Mouse (Mus musculus) hindbrain, embryonic 15.5 days (tissue): Measurements from ENCODE around the gene Proser2. TPM values are rescaled to one million over a fixed set of nuclear protein-coding genes. Genes with fewer than 3 reads are reported as not detected.

Source experiments
- ATAC-seq: fragments of 200-750 bp; cut with Nextera tagmentation; 2 replicates; pipeline ENCODE4 v1.8.0; 2017; ENCODE audit warnings: low read depth, moderate number of reproducible peaks, moderate TSS enrichment; ENCODE audit not compliant: low FRiP score
- H3K27ac ChIP-seq: fragments of 300-500 bp; sonication (generic); replicated peaks from 2 replicates; pipeline ENCODE4 v1.5.1; 2015; ENCODE audit warnings: mild to moderate bottlenecking, inconsistent platforms
- H3K27me3 ChIP-seq: fragments of 300-500 bp; sonication (generic); 2 replicates; pipeline ENCODE4 v1.6.1; 2015; ENCODE audit warnings: control low read depth, inconsistent platforms
- H3K36me3 ChIP-seq: fragments of 300-500 bp; sonication (generic); 2 replicates; pipeline ENCODE4 v1.6.1; 2015; ENCODE audit warnings: control low read depth, inconsistent platforms
- H3K4me1 ChIP-seq: fragments of 300-500 bp; sonication (generic); replicated peaks from 2 replicates; pipeline ENCODE4 v1.6.1; 2015; ENCODE audit warnings: control low read depth, inconsistent platforms
- H3K4me2 ChIP-seq: fragments of 300-500 bp; sonication (generic); 2 replicates; pipeline ENCODE4 v1.6.1; 2015; ENCODE audit warnings: moderate library complexity, mild to moderate bottlenecking, inconsistent platforms
- H3K4me3 ChIP-seq: fragments of 300-500 bp; sonication (generic); 2 replicates; pipeline ENCODE4 v1.5.1; 2015; ENCODE audit warnings: mild to moderate bottlenecking, inconsistent platforms
- H3K9ac ChIP-seq: fragments of 300-500 bp; sonication (generic); 2 replicates; pipeline ENCODE4 v1.6.1; 2015; ENCODE audit warnings: inconsistent platforms
- H3K9me3 ChIP-seq: fragments of 300-500 bp; sonication (generic); 2 replicates; pipeline ENCODE4 v1.6.1; 2016; ENCODE audit warnings: control low read depth, inconsistent platforms
- WGBS: fragments of 180-500 bp; shearing (Covaris S2); methylation state at CpG from one replicate; pipeline ENCODE4 v1.1.7; 2015; 5-methylcytosine and 5-hydroxymethylcytosine counted together
- polyA plus RNA-seq: library from polyadenylated mRNA; unstranded; fragments of >200 nt; fragmentation: Nextera tagmentation; extraction: Ambion mirVana; gene quantifications from 2 replicates; pipeline ENCODE4 v1.2.1, GENCODE M21; 2015

The Proser2 gene
- polyA plus RNA-seq, 1 experiment from 2014 or later = 10.1 TPM

DNA sequence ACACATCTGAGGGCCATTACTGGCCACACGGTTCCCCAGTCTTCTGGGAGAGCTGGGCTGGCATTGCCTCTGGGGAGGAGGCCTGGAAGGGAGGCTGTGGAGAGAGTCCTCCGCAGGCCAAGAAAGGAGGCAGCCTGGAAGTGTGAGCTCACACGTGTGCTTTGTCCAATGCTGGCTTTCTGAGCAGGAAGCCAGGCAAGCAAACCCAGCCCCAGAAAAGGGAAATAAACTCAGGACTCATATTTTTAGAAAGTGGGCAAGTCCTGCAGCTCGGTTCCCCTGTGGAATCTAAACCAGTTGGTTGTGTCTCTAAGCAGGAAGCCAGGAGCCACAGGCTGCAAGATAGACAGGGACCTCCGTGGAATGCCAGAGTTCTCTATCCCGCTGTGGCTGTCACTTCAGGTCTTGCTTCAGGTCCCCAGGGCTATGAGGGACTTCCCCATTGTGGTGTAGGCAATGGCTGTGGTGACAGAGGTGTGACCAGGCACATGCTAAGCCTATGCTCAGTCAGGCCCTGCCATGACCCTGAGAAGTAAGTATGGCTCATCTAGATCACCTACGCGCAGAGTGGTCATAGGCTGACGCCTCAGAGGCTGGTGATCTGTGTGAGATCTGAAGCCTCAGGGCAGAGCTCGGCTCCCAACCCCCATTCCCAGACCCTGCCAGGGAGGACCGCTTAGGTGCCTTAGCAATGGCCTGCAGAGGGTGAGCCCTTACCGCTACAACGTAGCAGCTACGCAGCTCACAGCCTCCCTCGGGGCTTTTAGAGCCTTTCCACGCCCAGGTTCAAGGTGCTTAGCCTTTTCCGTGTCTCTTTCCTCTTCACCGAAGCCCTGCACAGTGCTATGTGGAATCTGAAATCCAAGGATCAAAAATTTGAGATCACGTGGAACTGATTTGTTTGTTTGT, 44.1 kb downstream of the Proser2 start:
- Histone ChIP-seq H3K9me3 (no peaks in the 10 kb centered on the region), H3K4me3 (no peak overlapping the region), H3K27me3 (no peaks in the 10 kb centered on the region), H3K27ac (no peak overlapping the region), H3K9ac (no peak overlapping the region), H3K36me3 (no peaks in the 10 kb centered on the region), H3K4me1 (no peaks in the 10 kb centered on the region), H3K4me2 (no peak overlapping the region)
- no peak for ATAC-seq
- WGBS = 85% methylated on average over 19 of the region's 19 CpGs

DNA sequence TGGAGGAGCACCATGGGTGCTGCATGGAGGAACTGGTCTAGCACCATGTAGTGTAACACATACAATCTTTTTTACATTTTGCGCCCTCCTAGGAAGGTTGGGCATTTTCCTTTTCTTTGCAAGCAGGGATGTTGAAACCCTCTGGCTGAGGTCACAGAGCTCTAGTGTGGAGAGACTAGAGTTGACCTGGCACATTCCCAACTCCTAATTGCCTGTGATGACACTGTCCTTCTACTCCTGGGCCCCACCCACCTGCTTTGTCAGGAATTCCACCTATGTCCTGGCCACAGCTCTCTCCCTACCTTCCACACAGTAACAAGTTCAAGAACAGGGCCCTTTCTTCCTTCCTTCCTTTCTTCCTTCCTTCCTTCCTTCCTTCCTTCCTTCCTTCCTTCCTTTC, 46.3 kb downstream of the Proser2 start:
- Histone ChIP-seq H3K4me3 (no peak overlapping the region), H3K4me2 (no peak overlapping the region), H3K27ac (no peak overlapping the region), H3K27me3 (no peaks in the 10 kb centered on the region), H3K36me3 (no peaks in the 10 kb centered on the region), H3K9me3 (no peaks in the 10 kb centered on the region), H3K9ac (no peak overlapping the region), H3K4me1 (no peaks in the 10 kb centered on the region)
- 95% methylated on average over 1 of the region's 1 CpGs for WGBS
- ATAC-seq = no peak

DNA sequence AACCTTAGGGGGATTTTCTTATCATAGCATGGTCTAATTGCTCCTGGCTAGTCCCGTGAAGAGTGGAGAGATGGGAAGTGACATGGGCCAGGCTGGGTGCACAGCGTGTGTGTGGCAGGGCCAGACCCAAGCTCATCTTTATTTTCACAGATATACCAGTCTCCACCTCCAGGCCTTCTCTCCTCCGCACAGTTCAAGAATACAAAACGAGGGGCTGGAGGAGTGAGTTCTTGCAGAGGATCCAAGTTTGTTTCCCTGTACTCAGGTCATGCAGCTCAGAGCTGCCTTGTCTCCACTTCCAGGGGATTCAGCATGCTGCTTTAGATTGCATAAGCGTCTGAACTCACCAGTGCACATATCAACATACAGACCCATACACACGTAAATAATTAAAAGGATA, 47.4 kb downstream of the Proser2 start:
- H3K36me3 ChIP-seq = no peaks in the 10 kb centered on the region
- no peak overlapping the region for H3K9ac ChIP-seq
- no peaks in the 10 kb centered on the region for H3K27me3 ChIP-seq
- no peaks in the 10 kb centered on the region for H3K4me1 ChIP-seq
- H3K27ac ChIP-seq = no peak overlapping the region
- WGBS = 87% methylated on average over 6 of the region's 6 CpGs
- no peaks in the 10 kb centered on the region for H3K9me3 ChIP-seq
- no peak for ATAC-seq
- no peak overlapping the region for H3K4me2 ChIP-seq
- H3K4me3 ChIP-seq = no peak overlapping the region

- Histone ChIP-seq H3K9me3 (no peaks in the 10 kb centered on the region), H3K4me1 (no peaks in the 10 kb centered on the region), H3K4me2 (no peak overlapping the region), H3K27me3 (no peaks in the 10 kb centered on the region), H3K36me3 (no peaks in the 10 kb centered on the region), H3K27ac (no peak overlapping the region), H3K9ac (no peak overlapping the region), H3K4me3 (no peak overlapping the region)
- 67% methylated on average over 8 of the region's 8 CpGs for WGBS
- ATAC-seq = no peak
Observed at GRCm38 (mm10) chr2:6081108-6081507, 48.9 kb downstream of the Proser2 start.

- ATAC-seq = no peak
- Histone ChIP-seq H3K36me3 (no peaks in the 10 kb centered on the region), H3K4me2 (no peak overlapping the region), H3K9me3 (no peaks in the 10 kb centered on the region), H3K27ac (no peak overlapping the region), H3K9ac (no peak overlapping the region), H3K4me3 (no peak overlapping the region), H3K27me3 (no peaks in the 10 kb centered on the region), H3K4me1 (no peaks in the 10 kb centered on the region)
- WGBS = 89% methylated on average over 1 of the region's 1 CpGs
Observed at GRCm38 (mm10) chr2:6080037-6080436, 50.0 kb downstream of the Proser2 start.

DNA sequence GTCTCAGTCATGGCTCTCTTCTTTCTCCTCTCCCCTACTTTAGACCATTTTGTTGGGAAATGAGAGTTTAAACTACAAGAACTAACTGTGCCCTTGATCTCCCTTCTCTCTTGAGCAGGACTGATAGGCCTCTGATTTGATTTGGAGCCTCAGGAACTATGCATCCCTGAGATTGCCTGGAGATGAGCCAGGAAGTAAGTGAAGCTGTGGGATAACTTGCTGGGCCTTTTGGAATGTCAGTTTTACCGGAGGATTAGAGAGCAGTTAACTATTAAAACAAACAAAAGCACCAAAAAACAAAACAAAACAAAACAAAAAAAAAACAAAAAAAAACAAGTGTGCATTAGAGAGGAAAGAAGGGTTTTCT, 54.5 kb downstream of the Proser2 start:
- Histone ChIP-seq H3K27ac (no peak overlapping the region), H3K4me3 (no peak overlapping the region), H3K36me3 (no peaks in the 10 kb centered on the region), H3K27me3 (no peaks in the 10 kb centered on the region), H3K9ac (no peak overlapping the region), H3K9me3 (no peaks in the 10 kb centered on the region), H3K4me2 (no peak overlapping the region), H3K4me1 (no peaks in the 10 kb centered on the region)
- WGBS = 54% methylated on average over 1 of the region's 1 CpGs
- no peak for ATAC-seq

- H3K27me3 ChIP-seq = no peaks in the 10 kb centered on the region
- whole genome bisulfite sequencing = 80% methylated on average over 10 of the region's 10 CpGs
- no peak overlapping the region for H3K4me3 ChIP-seq
- H3K9me3 ChIP-seq = no peaks in the 10 kb centered on the region
- H3K36me3 ChIP-seq = no peaks in the 10 kb centered on the region
- no peak overlapping the region for H3K27ac ChIP-seq
- no peaks in the 10 kb centered on the region for H3K4me1 ChIP-seq
- H3K9ac ChIP-seq = no peak overlapping the region
- no peak overlapping the region for H3K4me2 ChIP-seq
- ATAC-seq = no peak
Observed at GRCm38 (mm10) chr2:6074891-6075529, 55.0 kb downstream of the Proser2 start.

DNA sequence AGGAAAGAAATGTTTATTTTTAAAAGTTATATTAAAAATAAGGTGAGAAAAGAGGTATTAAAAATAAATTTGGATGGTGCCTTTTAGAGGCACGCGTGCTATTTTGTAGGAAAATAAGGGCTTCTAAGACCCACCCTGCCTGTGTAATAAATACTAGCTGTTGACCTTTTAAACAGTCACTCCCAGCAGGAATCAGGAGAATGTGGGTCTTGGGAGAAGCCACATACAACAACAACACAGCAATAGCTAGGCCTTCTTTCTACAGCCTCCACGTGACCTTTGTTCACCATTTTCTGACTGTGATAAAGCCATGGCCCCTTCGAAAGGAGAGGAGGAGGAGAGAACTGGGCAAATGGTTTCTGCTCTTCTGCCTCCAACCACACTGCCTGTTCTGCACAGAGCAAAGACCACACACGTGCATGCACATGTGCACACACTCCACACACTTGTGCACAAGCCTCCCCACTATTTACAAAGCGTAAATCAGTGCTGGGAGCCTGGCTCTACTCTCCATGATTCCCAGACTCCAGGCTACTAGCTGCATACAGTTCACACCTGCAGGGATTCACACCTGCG, 57.2 kb downstream of the Proser2 start:
- Histone ChIP-seq H3K27ac (no peak overlapping the region), H3K36me3 (no peaks in the 10 kb centered on the region), H3K27me3 (no peaks in the 10 kb centered on the region), H3K9me3 (no peaks in the 10 kb centered on the region), H3K9ac (no peak overlapping the region), H3K4me1 (no peaks in the 10 kb centered on the region), H3K4me2 (no peak overlapping the region), H3K4me3 (no peak overlapping the region)
- no peak for ATAC-seq
- WGBS = 85% methylated on average over 7 of the region's 7 CpGs

- Histone ChIP-seq H3K9me3 (no peaks in the 10 kb centered on the region), H3K4me2 (no peak overlapping the region), H3K4me3 (no peak overlapping the region), H3K27ac (no peak overlapping the region), H3K4me1 (no peaks in the 10 kb centered on the region), H3K9ac (no peak overlapping the region), H3K27me3 (no peaks in the 10 kb centered on the region), H3K36me3 (no peaks in the 10 kb centered on the region)
- ATAC-seq = no peak
- WGBS = 62% methylated on average over 11 of the region's 11 CpGs
Observed at GRCm38 (mm10) chr2:6071598-6072440, 58.2 kb downstream of the Proser2 start.

DNA sequence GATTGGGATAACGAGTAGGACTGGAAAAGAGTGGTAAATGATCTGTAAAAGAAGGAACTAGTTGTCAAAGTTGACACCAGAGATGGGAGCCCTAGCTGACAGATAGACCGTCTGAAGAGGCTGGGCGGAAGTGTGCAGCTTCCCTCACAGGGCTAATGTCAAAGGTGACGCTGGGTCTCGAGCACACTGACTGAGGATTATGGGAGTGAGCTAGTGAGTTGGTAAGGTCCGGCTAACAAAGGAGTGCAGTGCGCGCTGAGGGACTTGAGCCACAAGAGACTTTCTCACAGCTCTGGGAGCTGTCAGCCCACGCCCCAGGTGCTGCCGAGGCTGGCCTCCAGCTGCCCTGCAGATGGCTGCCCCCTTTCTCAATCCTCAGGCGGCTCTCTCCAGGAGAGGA, 59.1 kb downstream of the Proser2 start:
- Histone ChIP-seq H3K36me3 (no peaks in the 10 kb centered on the region), H3K27ac (no peak overlapping the region), H3K9me3 (no peaks in the 10 kb centered on the region), H3K9ac (no peak overlapping the region), H3K4me3 (no peak overlapping the region), H3K27me3 (no peaks in the 10 kb centered on the region), H3K4me2 (no peak overlapping the region), H3K4me1 (no peaks in the 10 kb centered on the region)
- WGBS = 39% methylated on average over 11 of the region's 11 CpGs
- no peak for ATAC-seq

DNA sequence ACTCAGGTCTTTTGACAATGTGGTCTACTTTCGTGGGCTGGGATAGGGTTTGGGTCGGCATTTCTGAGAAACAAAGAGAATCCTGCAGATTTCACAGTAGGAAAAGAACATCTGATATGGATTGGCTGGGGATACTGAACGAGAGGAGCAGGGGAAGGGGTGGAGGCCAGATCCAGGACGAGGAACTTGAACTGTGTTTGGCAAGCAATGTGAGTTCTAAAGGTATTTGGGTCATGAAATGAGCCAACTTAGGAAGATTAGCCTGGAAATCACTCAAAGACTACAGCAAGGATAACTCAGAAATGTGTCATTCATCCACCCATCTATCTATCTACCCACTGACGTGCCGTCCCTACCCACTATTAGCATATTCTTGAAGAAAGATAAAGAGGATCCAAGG, 62.7 kb downstream of the Proser2 start:
- no peaks in the 10 kb centered on the region for H3K4me1 ChIP-seq
- H3K27ac ChIP-seq = no peak overlapping the region
- H3K9me3 ChIP-seq = no peaks in the 10 kb centered on the region
- WGBS = 91% methylated on average over 6 of the region's 6 CpGs
- H3K9ac ChIP-seq = no peak overlapping the region
- ATAC-seq = no peak
- no peak overlapping the region for H3K4me3 ChIP-seq
- H3K4me2 ChIP-seq = no peak overlapping the region
- no peaks in the 10 kb centered on the region for H3K27me3 ChIP-seq
- H3K36me3 ChIP-seq = no peaks in the 10 kb centered on the region
